Mouse (Mus musculus): ENCODE data around the gene Sfxn5. TPM values are rescaled to one million over a fixed set of nuclear protein-coding genes. Genes with fewer than 3 reads are reported as not detected.
A peak's percentile ranks its signal among the peaks of the same experiment; 100 is the strongest.

Sfxn5 gene
- polyA plus RNA-seq, 1 experiment = 2.0 TPM

DNA sequence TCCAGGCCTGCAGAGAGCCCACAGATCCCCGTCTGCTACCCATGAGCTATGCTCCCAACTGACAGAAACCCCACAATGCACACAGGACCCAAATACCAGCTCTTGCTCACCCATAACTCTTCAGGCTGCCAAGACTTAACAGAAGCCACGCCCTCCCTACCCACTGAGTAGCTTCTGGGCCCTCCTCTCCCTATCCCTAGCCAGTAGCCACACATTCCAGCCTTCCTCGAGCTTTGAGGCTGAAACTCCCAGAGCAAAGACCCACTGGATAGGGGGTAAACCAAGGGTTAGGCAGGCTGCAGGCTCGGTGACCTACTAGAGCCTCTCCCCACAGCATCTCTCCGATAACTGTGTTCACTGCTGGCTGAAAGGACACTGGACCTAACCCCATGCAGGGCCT, 35.5 kb upstream of the Sfxn5 start:
- Histone ChIP-seq H3K36me3 (ENCODE audit: control insufficient read depth, insufficient read depth) (no peaks in the 10 kb centered on the region), H3K27me3 (ENCODE audit: control insufficient read depth, insufficient read depth, insufficient read length) (no peaks in the 10 kb centered on the region), H3K79me2 (ENCODE audit: control insufficient read depth, insufficient read depth) (peaks cover 21% of the 10 kb centered on the region), H3ac (ENCODE audit: control insufficient read depth, insufficient read length) (no peak overlapping the region), H3K4me3 (no peak overlapping the region), H3K4me2 (ENCODE audit: low read depth) (peak overlapping the region; percentile 60)
- TF ChIP-seq POLR2A (IDR thresholded peaks at IDR 0.05; ENCODE audit: insufficient read length, low read depth) = no peak
- no peak for TF ChIP-seq MAX (IDR thresholded peaks at IDR 0.05; ENCODE audit: low read depth)
- no peak for TF ChIP-seq CEBPB (IDR thresholded peaks at IDR 0.05; ENCODE audit: insufficient read depth, poor library complexity, severe bottlenecking)
- TF ChIP-seq USF1 (IDR thresholded peaks at IDR 0.05; ENCODE audit: low read depth) = no peak
- no peak for TF ChIP-seq TCF12 (IDR thresholded peaks at IDR 0.05; ENCODE audit: insufficient read depth, poor library complexity, severe bottlenecking)
- no peak for TF ChIP-seq SRF (IDR thresholded peaks at IDR 0.05; ENCODE audit: control insufficient read depth, insufficient read length, low read depth)
- no peak for TF ChIP-seq E2F4 (IDR thresholded peaks at IDR 0.05; ENCODE audit: insufficient read depth)
- no peak for TF ChIP-seq TCF3 (IDR thresholded peaks at IDR 0.05; ENCODE audit: insufficient read length, low read depth)
- TF ChIP-seq REST (IDR thresholded peaks at IDR 0.05; ENCODE audit: insufficient read depth, insufficient read length) = no peak

GRCm38 (mm10) chr6:85368166-85368565, 34.9 kb upstream of the Sfxn5 start:
- no peak overlapping the region for H3K4me3 ChIP-seq
- H3K36me3 ChIP-seq (ENCODE audit: control insufficient read depth, insufficient read depth) = no peaks in the 10 kb centered on the region
- TF ChIP-seq CEBPB (IDR thresholded peaks at IDR 0.05; ENCODE audit: insufficient read depth, poor library complexity, severe bottlenecking) (no peak), MYOG (IDR thresholded peaks at IDR 0.05; ENCODE audit: control insufficient read depth in 1 of 3, insufficient read depth in 1 of 3, insufficient read length in 2 of 3, low read depth in 2 of 3) (no peak), E2F4 (IDR thresholded peaks at IDR 0.05; ENCODE audit: insufficient read depth) (no peak), REST (IDR thresholded peaks at IDR 0.05; ENCODE audit: insufficient read depth, insufficient read length) (no peak), MYOD1 (IDR thresholded peaks at IDR 0.05; ENCODE audit: control insufficient read depth in 1 of 3, insufficient read length in 2 of 3, low read depth in 2 of 3) (no peak), TCF3 (IDR thresholded peaks at IDR 0.05; ENCODE audit: insufficient read length, low read depth) (no peak), USF1 (IDR thresholded peaks at IDR 0.05; ENCODE audit: low read depth) (no peak), POLR2AphosphoS2 (IDR thresholded peaks at IDR 0.05; ENCODE audit: insufficient read length, low read depth) (no peak), SRF (IDR thresholded peaks at IDR 0.05; ENCODE audit: control insufficient read depth, insufficient read length, low read depth) (no peak), POLR2A (IDR thresholded peaks at IDR 0.05; ENCODE audit: insufficient read length, low read depth) (no peak), TCF12 (IDR thresholded peaks at IDR 0.05; ENCODE audit: insufficient read depth, poor library complexity, severe bottlenecking) (no peak), MAX (IDR thresholded peaks at IDR 0.05; ENCODE audit: low read depth) (no peak)
- peak overlapping the region; percentile 60 for H3K4me2 ChIP-seq (ENCODE audit: low read depth)
- H3ac ChIP-seq (ENCODE audit: control insufficient read depth, insufficient read length) = no peak overlapping the region
- no peaks in the 10 kb centered on the region for H3K27me3 ChIP-seq (ENCODE audit: control insufficient read depth, insufficient read depth, insufficient read length)
- H3K79me2 ChIP-seq (ENCODE audit: control insufficient read depth, insufficient read depth) = peaks cover 16% of the 10 kb centered on the region

GRCm38 (mm10) chr6:85366387-85366786, 33.2 kb upstream of the Sfxn5 start:
- no peaks in the 10 kb centered on the region for H3K36me3 ChIP-seq (ENCODE audit: control insufficient read depth, insufficient read depth)
- H3K4me3 ChIP-seq = no peak overlapping the region
- TF ChIP-seq CEBPB (IDR thresholded peaks at IDR 0.05; ENCODE audit: insufficient read depth, poor library complexity, severe bottlenecking) (no peak), POLR2A (IDR thresholded peaks at IDR 0.05; ENCODE audit: insufficient read length, low read depth) (no peak), TCF3 (IDR thresholded peaks at IDR 0.05; ENCODE audit: insufficient read length, low read depth) (no peak)
- no peak overlapping the region for H3ac ChIP-seq (ENCODE audit: control insufficient read depth, insufficient read length)
- peaks cover 6% of the 10 kb centered on the region for H3K79me2 ChIP-seq (ENCODE audit: control insufficient read depth, insufficient read depth)
- no peaks in the 10 kb centered on the region for H3K27me3 ChIP-seq (ENCODE audit: control insufficient read depth, insufficient read depth, insufficient read length)
- no peak overlapping the region for H3K4me2 ChIP-seq (ENCODE audit: low read depth)

- peaks cover 6% of the 10 kb centered on the region for H3K79me2 ChIP-seq (ENCODE audit: control insufficient read depth, insufficient read depth)
- no peaks in the 10 kb centered on the region for H3K27me3 ChIP-seq (ENCODE audit: control insufficient read depth, insufficient read depth, insufficient read length)
- H3ac ChIP-seq (ENCODE audit: control insufficient read depth, insufficient read length) = no peak overlapping the region
- no peaks in the 10 kb centered on the region for H3K36me3 ChIP-seq (ENCODE audit: control insufficient read depth, insufficient read depth)
- H3K4me3 ChIP-seq = no peak overlapping the region
- H3K4me2 ChIP-seq (ENCODE audit: low read depth) = no peak overlapping the region
- TF ChIP-seq REST (IDR thresholded peaks at IDR 0.05; ENCODE audit: insufficient read depth, insufficient read length) = no peak
- TF ChIP-seq TCF12 (IDR thresholded peaks at IDR 0.05; ENCODE audit: insufficient read depth, poor library complexity, severe bottlenecking) = no peak
- no peak for TF ChIP-seq POLR2AphosphoS2 (IDR thresholded peaks at IDR 0.05; ENCODE audit: insufficient read length, low read depth)
- no peak for TF ChIP-seq TCF3 (IDR thresholded peaks at IDR 0.05; ENCODE audit: insufficient read length, low read depth)
- TF ChIP-seq E2F4 (IDR thresholded peaks at IDR 0.05; ENCODE audit: insufficient read depth) = no peak
- no peak for TF ChIP-seq MYOG (IDR thresholded peaks at IDR 0.05; ENCODE audit: control insufficient read depth in 1 of 3, insufficient read depth in 1 of 3, insufficient read length in 2 of 3, low read depth in 2 of 3)
- TF ChIP-seq USF1 (IDR thresholded peaks at IDR 0.05; ENCODE audit: low read depth) = no peak
- TF ChIP-seq MYOD1 (IDR thresholded peaks at IDR 0.05; ENCODE audit: control insufficient read depth in 1 of 3, insufficient read length in 2 of 3, low read depth in 2 of 3) = no peak
- TF ChIP-seq MAX (IDR thresholded peaks at IDR 0.05; ENCODE audit: low read depth) = no peak
- TF ChIP-seq SRF (IDR thresholded peaks at IDR 0.05; ENCODE audit: control insufficient read depth, insufficient read length, low read depth) = no peak
- TF ChIP-seq CEBPB (IDR thresholded peaks at IDR 0.05; ENCODE audit: insufficient read depth, poor library complexity, severe bottlenecking) = no peak
- TF ChIP-seq POLR2A (IDR thresholded peaks at IDR 0.05; ENCODE audit: insufficient read length, low read depth) = no peak
These were observed 31.2 kb upstream of the Sfxn5 start for GRCm38 (mm10) chr6:85364439-85364838.

GRCm38 (mm10) chr6:85363906-85364260, 30.7 kb upstream of the Sfxn5 start:
- Histone ChIP-seq H3K36me3 (ENCODE audit: control insufficient read depth, insufficient read depth) (no peaks in the 10 kb centered on the region), H3K27me3 (ENCODE audit: control insufficient read depth, insufficient read depth, insufficient read length) (no peaks in the 10 kb centered on the region), H3K79me2 (ENCODE audit: control insufficient read depth, insufficient read depth) (peaks cover 6% of the 10 kb centered on the region), H3ac (ENCODE audit: control insufficient read depth, insufficient read length) (no peak overlapping the region), H3K4me3 (no peak overlapping the region), H3K4me2 (ENCODE audit: low read depth) (no peak overlapping the region)
- no peak for TF ChIP-seq TCF12 (IDR thresholded peaks at IDR 0.05; ENCODE audit: insufficient read depth, poor library complexity, severe bottlenecking)
- TF ChIP-seq MYOD1 (IDR thresholded peaks at IDR 0.05; ENCODE audit: control insufficient read depth in 1 of 3, insufficient read length in 2 of 3, low read depth in 2 of 3) = no peak
- TF ChIP-seq USF1 (IDR thresholded peaks at IDR 0.05; ENCODE audit: low read depth) = no peak
